Mouse (Mus musculus): ENCODE measurements around the gene Cdk15. TPM values are rescaled to one million over a fixed set of nuclear protein-coding genes. Genes with fewer than 3 reads are reported as not detected.
A peak's percentile ranks its signal among the peaks of the same experiment; 100 is the strongest.

Cdk15 gene
- polyA plus RNA-seq, 1 experiment from 2014 or later: 0.30 TPM

DNA sequence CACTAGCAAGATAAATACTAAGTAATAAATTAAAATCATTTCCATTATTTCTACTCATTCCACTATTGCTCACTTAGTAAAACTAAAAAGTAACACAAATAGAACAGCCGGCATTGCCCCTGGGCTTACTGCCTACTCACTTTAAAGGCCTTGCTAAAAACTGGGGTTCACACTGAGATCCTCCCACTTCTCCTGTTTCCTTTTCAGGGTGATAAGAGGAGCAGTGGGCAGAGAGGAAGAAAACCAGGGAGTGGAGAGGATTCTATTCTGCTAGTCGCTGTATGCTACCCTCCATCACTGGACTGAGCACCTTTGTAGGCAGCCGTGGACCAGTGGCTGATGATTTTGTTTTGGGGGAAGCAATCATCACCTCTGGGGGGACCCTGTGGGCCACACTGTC is 40.5 kb downstream of the Cdk15 start:
- Histone ChIP-seq H3K9ac (ENCODE audit: low read length) (no peak overlapping the region), H3K27ac (ENCODE audit: low read depth, low read length) (no peak overlapping the region), H3K4me2 (ENCODE audit: low read length) (no peak overlapping the region), H3K4me1 (ENCODE audit: control insufficient read depth, insufficient read depth, low read length) (no peaks in the 10 kb centered on the region), H3K9me3 (replicated peaks; ENCODE audit: control insufficient read depth, low read length) (no peaks in the 10 kb centered on the region), H3K27me3 (replicated peaks; ENCODE audit: control insufficient read depth, insufficient read depth, low read length) (no peaks in the 10 kb centered on the region), H3K4me3 (ENCODE audit: low read depth, low read length) (no peak overlapping the region), H3K36me3 (ENCODE audit: control insufficient read depth, insufficient read depth, low read length) (no peaks in the 10 kb centered on the region)
- no peak for DNase-seq (ENCODE audit: low spot score)
- WGBS: 84% methylated on average over 3 of the region's 3 CpGs
- no peak for ATAC-seq

DNA sequence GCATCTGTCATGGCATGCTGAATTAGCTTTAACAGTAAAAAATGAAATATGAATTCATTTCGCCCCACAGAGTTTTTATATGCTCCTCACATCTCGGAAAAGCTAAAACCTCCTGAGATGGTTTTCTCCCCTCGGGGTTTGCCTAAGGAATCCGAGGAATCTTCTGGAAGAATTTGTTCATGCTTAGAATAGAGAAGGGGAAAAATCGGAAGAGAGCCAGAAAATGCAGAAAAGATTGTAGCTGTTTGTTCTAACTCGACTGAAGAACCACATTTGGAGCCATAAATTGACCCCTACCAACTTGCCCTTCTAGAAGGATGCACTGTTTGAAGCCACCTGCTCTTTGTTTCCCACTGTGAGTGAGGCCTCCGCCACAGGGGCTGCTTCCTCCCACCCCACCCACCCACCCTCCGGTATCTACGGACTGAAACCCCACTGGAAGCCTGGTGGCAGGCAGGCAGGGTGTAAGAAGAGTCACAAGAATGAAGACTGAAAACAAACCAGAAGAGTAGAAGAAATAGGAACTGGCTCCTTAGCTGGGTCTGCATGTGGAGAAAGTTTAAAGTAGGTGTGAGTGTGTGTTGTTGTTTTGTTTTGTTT is 41.9 kb downstream of the Cdk15 start:
- no peak for ATAC-seq
- Histone ChIP-seq H3K9me3 (replicated peaks; ENCODE audit: control insufficient read depth, low read length) (no peaks in the 10 kb centered on the region), H3K27me3 (replicated peaks; ENCODE audit: control insufficient read depth, insufficient read depth, low read length) (no peaks in the 10 kb centered on the region), H3K36me3 (ENCODE audit: control insufficient read depth, insufficient read depth, low read length) (no peaks in the 10 kb centered on the region), H3K4me3 (ENCODE audit: low read depth, low read length) (no peak overlapping the region), H3K9ac (ENCODE audit: low read length) (no peak overlapping the region), H3K27ac (ENCODE audit: low read depth, low read length) (no peak overlapping the region), H3K4me2 (ENCODE audit: low read length) (no peak overlapping the region), H3K4me1 (ENCODE audit: control insufficient read depth, insufficient read depth, low read length) (no peaks in the 10 kb centered on the region)
- WGBS: 65% methylated on average over 9 of the region's 9 CpGs
- DNase-seq (ENCODE audit: low spot score): no peak

GRCm38 (mm10) chr1:59307310-59307709 is 50.6 kb downstream of the Cdk15 start:
- no peaks in the 10 kb centered on the region for H3K9me3 ChIP-seq (replicated peaks; ENCODE audit: control insufficient read depth, low read length)
- 86% methylated on average over 5 of the region's 5 CpGs for WGBS
- no peak for ATAC-seq

DNA sequence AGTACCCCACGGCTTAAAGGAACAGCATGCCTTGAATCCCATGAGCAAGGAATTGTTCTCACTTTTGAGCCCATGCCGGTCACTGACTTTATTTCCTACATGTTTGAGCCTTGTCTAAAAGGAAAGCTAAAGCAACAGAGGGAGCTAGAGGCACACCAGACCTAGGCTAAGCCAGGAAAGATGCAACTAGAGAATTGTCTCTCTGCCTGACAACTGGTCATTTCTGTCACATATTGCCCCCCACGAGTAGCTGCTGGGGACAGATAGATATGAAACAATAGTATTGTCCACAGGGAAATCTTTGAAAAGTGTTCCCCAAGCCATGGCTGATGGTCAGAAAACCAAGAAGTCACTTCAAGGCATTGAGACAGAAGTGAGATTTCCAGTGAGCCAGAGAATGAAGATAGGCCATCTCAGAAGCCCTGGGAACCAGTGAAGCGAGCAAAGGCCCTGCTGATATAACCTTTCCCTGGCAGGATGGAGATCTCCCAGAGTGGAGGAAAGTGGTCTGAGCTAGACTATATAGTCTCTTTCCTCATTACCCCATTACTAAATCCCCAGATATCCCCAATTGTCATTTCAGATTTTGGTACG is 54.7 kb downstream of the Cdk15 start:
- H3K27ac ChIP-seq (ENCODE audit: low read depth, low read length): no peak overlapping the region
- H3K4me1 ChIP-seq (ENCODE audit: control insufficient read depth, insufficient read depth, low read length): peaks cover 26% of the 10 kb centered on the region
- ATAC-seq (no peak), DNase-seq (ENCODE audit: low spot score) (no peak)
- no peaks in the 10 kb centered on the region for H3K9me3 ChIP-seq (replicated peaks; ENCODE audit: control insufficient read depth, low read length)
- H3K9ac ChIP-seq (ENCODE audit: low read length): no peak overlapping the region
- no peak overlapping the region for H3K4me2 ChIP-seq (ENCODE audit: low read length)
- H3K27me3 ChIP-seq (replicated peaks; ENCODE audit: control insufficient read depth, insufficient read depth, low read length): peaks cover 6% of the 10 kb centered on the region; the same call in 1 of the 2 replicates
- 55% methylated on average over 5 of the region's 5 CpGs for WGBS
- H3K36me3 ChIP-seq (ENCODE audit: control insufficient read depth, insufficient read depth, low read length): no peaks in the 10 kb centered on the region
- no peak overlapping the region for H3K4me3 ChIP-seq (ENCODE audit: low read depth, low read length)

More at GRCm38 (mm10) chr1:59307310-59307709, 50.6 kb downstream of the Cdk15 start:
- H3K4me2 ChIP-seq (ENCODE audit: low read length): no peak overlapping the region
- H3K27ac ChIP-seq (ENCODE audit: low read depth, low read length): no peak overlapping the region
- H3K4me1 ChIP-seq (ENCODE audit: control insufficient read depth, insufficient read depth, low read length): peaks cover 3% of the 10 kb centered on the region; the same call in 1 of the 2 replicates
- H3K27me3 ChIP-seq (replicated peaks; ENCODE audit: control insufficient read depth, insufficient read depth, low read length): no peaks in the 10 kb centered on the region
- no peak overlapping the region for H3K4me3 ChIP-seq (ENCODE audit: low read depth, low read length)
- DNase-seq (ENCODE audit: low spot score): no peak
- no peak overlapping the region for H3K9ac ChIP-seq (ENCODE audit: low read length)
- no peaks in the 10 kb centered on the region for H3K36me3 ChIP-seq (ENCODE audit: control insufficient read depth, insufficient read depth, low read length)

DNA sequence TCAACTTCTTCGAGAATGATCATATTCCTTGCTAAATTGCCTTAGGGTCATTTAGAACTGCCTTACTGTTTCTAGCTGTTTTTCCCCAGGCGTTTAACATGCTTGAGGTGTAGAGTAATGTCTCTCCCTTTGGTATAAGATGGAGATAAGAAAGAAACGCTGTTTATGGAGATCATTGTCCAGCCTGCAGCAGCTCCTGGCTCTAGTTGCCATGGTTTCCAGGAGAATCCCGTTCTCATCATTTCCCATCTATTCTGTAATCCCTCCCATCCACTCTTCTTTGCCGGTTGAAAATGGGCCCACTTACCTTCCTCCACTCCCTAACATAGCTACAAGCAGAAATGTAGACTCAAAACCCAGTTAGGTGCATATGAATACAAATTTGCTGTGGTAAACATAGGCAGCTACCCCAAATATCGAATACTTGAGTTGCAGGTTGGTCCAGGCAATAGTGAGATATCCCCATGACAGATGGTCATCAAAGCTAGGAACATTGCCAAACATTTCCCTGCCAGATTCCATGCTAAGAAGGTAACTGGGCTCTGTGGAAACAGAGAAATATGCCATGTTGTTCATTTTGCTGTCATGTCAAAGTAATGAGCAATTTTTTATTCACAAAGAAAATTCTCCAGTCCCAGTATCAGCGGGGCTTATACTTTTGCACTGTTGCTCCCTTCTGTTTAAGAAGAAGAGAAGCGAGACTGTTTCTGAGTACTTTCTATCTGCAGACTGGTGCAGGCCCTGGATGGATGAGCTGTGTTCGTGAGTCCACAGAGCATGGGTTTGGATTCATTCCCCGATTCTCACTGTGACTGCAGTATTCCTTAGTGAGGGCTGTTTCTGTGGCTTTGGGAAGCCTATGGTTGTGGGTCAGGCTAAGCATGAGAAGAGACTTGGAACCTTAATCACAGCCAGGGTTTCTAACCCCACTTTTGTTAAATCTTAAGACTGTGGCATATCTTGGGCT is 55.8 kb downstream of the Cdk15 start:
- H3K4me3 ChIP-seq (ENCODE audit: low read depth, low read length): no peak overlapping the region
- WGBS: 59% methylated on average over 10 of the region's 10 CpGs
- DNase-seq (ENCODE audit: low spot score) (peak; percentile 67), ATAC-seq (peak; percentile 33; the same call in 1 of the 2 replicates)
- peaks cover 28% of the 10 kb centered on the region for H3K4me1 ChIP-seq (ENCODE audit: control insufficient read depth, insufficient read depth, low read length)
- H3K4me2 ChIP-seq (ENCODE audit: low read length): no peak overlapping the region
- no peaks in the 10 kb centered on the region for H3K9me3 ChIP-seq (replicated peaks; ENCODE audit: control insufficient read depth, low read length)
- H3K27me3 ChIP-seq (replicated peaks; ENCODE audit: control insufficient read depth, insufficient read depth, low read length): peaks cover 6% of the 10 kb centered on the region; the same call in 1 of the 2 replicates
- H3K27ac ChIP-seq (ENCODE audit: low read depth, low read length): 0 out of 2 replicates have a peak overlapping the region, but pooled peaks have one; percentile 6
- no peak overlapping the region for H3K9ac ChIP-seq (ENCODE audit: low read length)
- no peaks in the 10 kb centered on the region for H3K36me3 ChIP-seq (ENCODE audit: control insufficient read depth, insufficient read depth, low read length)

DNA sequence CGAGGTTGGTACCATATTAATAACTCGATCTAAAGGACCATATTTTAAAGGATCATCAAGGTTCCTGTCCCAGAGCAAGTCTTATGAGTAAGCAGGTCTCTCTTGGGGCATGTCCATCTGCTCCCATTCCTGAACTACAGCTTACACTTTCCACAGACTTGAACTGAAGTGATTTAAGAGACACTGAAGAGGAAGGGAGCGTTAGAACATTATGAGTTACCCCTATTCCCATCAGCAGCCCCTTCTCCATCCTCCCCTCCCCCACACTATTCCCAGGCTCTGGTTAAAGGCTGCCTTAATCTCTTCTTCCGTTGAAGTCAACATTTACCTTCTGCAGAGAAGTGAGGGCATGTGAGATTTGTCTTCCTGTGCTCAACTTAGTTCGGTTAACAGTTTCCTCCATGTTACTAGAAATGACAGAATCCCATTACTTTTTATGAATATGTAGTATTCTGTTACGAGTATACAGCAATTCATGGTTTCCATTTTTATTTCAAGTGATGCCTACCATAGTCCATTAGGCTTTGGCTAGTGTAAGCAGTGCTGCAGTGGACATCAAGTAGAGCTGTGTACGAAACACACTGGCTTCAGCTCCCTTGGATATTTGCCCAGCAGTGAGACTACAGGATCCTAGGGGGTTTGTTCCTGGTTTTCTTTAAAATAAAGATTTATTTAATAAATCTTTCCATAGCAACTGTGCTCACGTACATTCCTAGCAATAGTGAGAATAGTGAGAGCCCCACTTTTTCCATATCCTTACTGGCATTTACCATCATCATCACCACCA is 56.6 kb downstream of the Cdk15 start:
- H3K27me3 ChIP-seq (replicated peaks; ENCODE audit: control insufficient read depth, insufficient read depth, low read length): peaks cover 6% of the 10 kb centered on the region; the same call in 1 of the 2 replicates
- no peak overlapping the region for H3K4me2 ChIP-seq (ENCODE audit: low read length)
- no peaks in the 10 kb centered on the region for H3K9me3 ChIP-seq (replicated peaks; ENCODE audit: control insufficient read depth, low read length)
- H3K4me3 ChIP-seq (ENCODE audit: low read depth, low read length): no peak overlapping the region
- DNase-seq (ENCODE audit: low spot score): no peak
- no peak overlapping the region for H3K9ac ChIP-seq (ENCODE audit: low read length)
- H3K27ac ChIP-seq (ENCODE audit: low read depth, low read length): 0 out of 2 replicates have a peak overlapping the region, but pooled peaks have one; percentile 6
- peaks cover 28% of the 10 kb centered on the region for H3K4me1 ChIP-seq (ENCODE audit: control insufficient read depth, insufficient read depth, low read length)
- no peak for ATAC-seq
- WGBS: 81% methylated on average over 8 of the region's 8 CpGs
- no peaks in the 10 kb centered on the region for H3K36me3 ChIP-seq (ENCODE audit: control insufficient read depth, insufficient read depth, low read length)

DNA sequence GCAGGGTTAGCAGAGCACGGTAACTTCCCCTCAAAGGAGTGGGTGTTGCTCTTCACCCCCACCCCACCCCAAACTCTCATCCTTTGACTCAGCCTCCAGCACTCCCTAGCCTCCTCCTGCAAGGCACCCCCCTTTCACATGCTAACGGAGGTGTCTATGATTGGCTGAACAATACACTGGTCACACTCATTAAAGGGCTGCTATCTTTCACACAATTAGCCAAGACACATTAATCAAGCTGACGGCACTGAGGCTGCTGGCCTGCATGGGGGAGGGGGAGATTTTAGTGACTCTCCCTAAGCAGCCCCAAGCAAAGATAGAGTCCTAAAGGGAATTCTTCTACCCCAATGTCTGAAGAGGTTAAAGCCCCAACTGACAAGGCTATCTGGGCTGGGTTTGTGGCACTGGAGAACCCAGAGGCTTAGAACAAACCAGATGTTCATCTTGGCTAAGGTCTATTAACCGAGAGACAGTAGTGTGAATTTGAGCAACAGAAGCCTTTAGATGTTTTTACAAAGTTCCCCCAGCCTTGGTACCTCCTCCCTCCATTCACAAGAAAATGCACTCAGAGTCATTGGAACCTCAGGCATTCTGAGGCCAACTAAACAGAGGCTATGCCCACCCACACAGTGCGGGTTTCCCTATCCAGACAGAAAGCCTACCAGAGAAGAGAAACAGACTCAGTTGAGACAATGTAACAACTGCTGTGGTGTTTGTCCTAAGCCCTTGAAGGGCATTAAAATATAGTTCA is 58.5 kb downstream of the Cdk15 start:
- peaks cover 28% of the 10 kb centered on the region for H3K4me1 ChIP-seq (ENCODE audit: control insufficient read depth, insufficient read depth, low read length)
- H3K27ac ChIP-seq (ENCODE audit: low read depth, low read length): no peak overlapping the region
- H3K27me3 ChIP-seq (replicated peaks; ENCODE audit: control insufficient read depth, insufficient read depth, low read length): peaks cover 6% of the 10 kb centered on the region; the same call in 1 of the 2 replicates
- H3K9me3 ChIP-seq (replicated peaks; ENCODE audit: control insufficient read depth, low read length): no peaks in the 10 kb centered on the region
- 0 out of 2 replicates have a peak overlapping the region, but pooled peaks have one; percentile 13 for H3K9ac ChIP-seq (ENCODE audit: low read length)
- DNase-seq (ENCODE audit: low spot score) (peak; percentile 65), ATAC-seq (peak; percentile 52)
- 2% methylated on average over 5 of the region's 5 CpGs for WGBS
- H3K4me2 ChIP-seq (ENCODE audit: low read length): 0 out of 2 replicates have a peak overlapping the region, but pooled peaks have one; percentile 0
- H3K4me3 ChIP-seq (ENCODE audit: low read depth, low read length): no peak overlapping the region
- H3K36me3 ChIP-seq (ENCODE audit: control insufficient read depth, insufficient read depth, low read length): no peaks in the 10 kb centered on the region

- ATAC-seq (peak; percentile 54), DNase-seq (ENCODE audit: low spot score) (no peak)
- Histone ChIP-seq H3K9ac (ENCODE audit: low read length) (no peak overlapping the region; the same call in 1 of the 2 replicates), H3K4me3 (ENCODE audit: low read depth, low read length) (no peak overlapping the region), H3K27ac (ENCODE audit: low read depth, low read length) (no peak overlapping the region), H3K27me3 (replicated peaks; ENCODE audit: control insufficient read depth, insufficient read depth, low read length) (peaks cover 6% of the 10 kb centered on the region; the same call in 1 of the 2 replicates), H3K36me3 (ENCODE audit: control insufficient read depth, insufficient read depth, low read length) (no peaks in the 10 kb centered on the region), H3K4me2 (ENCODE audit: low read length) (peak overlapping the region; percentile 38), H3K9me3 (replicated peaks; ENCODE audit: control insufficient read depth, low read length) (no peaks in the 10 kb centered on the region), H3K4me1 (ENCODE audit: control insufficient read depth, insufficient read depth, low read length) (peaks cover 28% of the 10 kb centered on the region)
- WGBS: under 1% methylated on average over 9 of the region's 9 CpGs
Measured at GRCm38 (mm10) chr1:59316031-59316385, 59.3 kb downstream of the Cdk15 start.
